In genomic region chr4:111681926-111682325, GRCm38 (mm10) we compare ENCODE assay signal across 20 mouse cellular contexts. TPM values are rescaled to one million over a fixed set of nuclear protein-coding genes. Genes with fewer than 3 reads are reported as not detected.
DNase-seq lines count a peak whose midpoint lies in the region; ATAC-seq and TF ChIP-seq lines count a peak whose summit lies in the region.
"Had no signal": no experiment of that assay in that cellular context is flagged by ENCODE, and none has a peak within 500 bp of the region (broad histone marks: within the 10 kb centered on the region; RNA-seq: fewer than 3 reads in every experiment).

No protein-coding gene starts in this region.

- 86% methylated on average over 5 of the region's 5 CpGs for WGBS in heart, embryonic 10.5 days
- WGBS in midbrain, embryonic 13.5 days = 76% methylated on average over 5 of the region's 5 CpGs
- WGBS in midbrain, embryonic 11.5 days = 91% methylated on average over 5 of the region's 5 CpGs
- 70% methylated on average over 5 of the region's 5 CpGs for WGBS in midbrain, postnatal 0 days

- DNase-seq in heart, embryonic 10.5 days (ENCODE audit: low spot score) = peak; percentile 35
- no peak for DNase-seq in heart, postnatal 14 days
- DNase-seq in midbrain, embryonic 11.5 days (ENCODE audit: low spot score, missing footprints) = no peak
- DNase-seq in Muller cell, postnatal 12 days (ENCODE audit: inconsistent ontology term) = peak; percentile 64
- DNase-seq in midbrain, postnatal 0 days (ENCODE audit: low spot score) = peak; percentile 30
- DNase-seq in cerebellum, adult 8-10 months = no peak
- DNase-seq: adrenal gland, adult 8-10 months; cerebellum, adult 11-12 months; cerebellum, adult 9-11 months; cerebellum, postnatal 36 days; gastrocnemius, postnatal 10 days; heart, adult 2 months; heart, postnatal 4 days had no signal

- H3K4me2 ChIP-seq in midbrain, embryonic 13.5 days (replicated peaks) = no peak overlapping the region
- no peak overlapping the region for H3K4me2 ChIP-seq in midbrain, embryonic 11.5 days
- no peak overlapping the region for H3K4me2 ChIP-seq in midbrain, postnatal 0 days (ENCODE audit: low read depth, low read length, poor library complexity, severe bottlenecking)
- H3K4me2 ChIP-seq: embryonic facial prominence, embryonic 13.5 days; forebrain, embryonic 12.5 days; heart, embryonic 12.5 days; intestine, embryonic 15.5 days had no signal

- H3K4me3 ChIP-seq in heart, embryonic 10.5 days = no peak overlapping the region
- H3K4me3 ChIP-seq in midbrain, embryonic 13.5 days (replicated peaks) = no peak overlapping the region
- H3K4me3 ChIP-seq in midbrain, embryonic 11.5 days (ENCODE audit: low read depth, low read length) = no peak overlapping the region
- H3K4me3 ChIP-seq in midbrain, postnatal 0 days (ENCODE audit: low read depth, low read length) = no peak overlapping the region
- H3K4me3 ChIP-seq: embryonic facial prominence, embryonic 13.5 days; forebrain, embryonic 12.5 days; heart, adult 2 months; heart, embryonic 12.5 days; intestine, embryonic 15.5 days had no signal

- no peaks in the 10 kb centered on the region for H3K36me3 ChIP-seq in heart, embryonic 10.5 days
- no peaks in the 10 kb centered on the region for H3K36me3 ChIP-seq in midbrain, embryonic 13.5 days
- H3K36me3 ChIP-seq in midbrain, embryonic 11.5 days (ENCODE audit: control insufficient read depth, insufficient read depth, low read length) = no peaks in the 10 kb centered on the region
- H3K36me3 ChIP-seq in midbrain, postnatal 0 days (ENCODE audit: insufficient read depth, low read length) = no peaks in the 10 kb centered on the region
- H3K36me3 ChIP-seq: embryonic facial prominence, embryonic 13.5 days; forebrain, embryonic 12.5 days; heart, embryonic 12.5 days; intestine, embryonic 15.5 days had no signal

- TF ChIP-seq CTCF in midbrain, postnatal 0 days (IDR thresholded peaks at IDR 0.05) = no peak

- H3K27ac ChIP-seq in heart, embryonic 10.5 days = no peak overlapping the region
- no peak overlapping the region for H3K27ac ChIP-seq in midbrain, embryonic 13.5 days
- H3K27ac ChIP-seq in midbrain, embryonic 11.5 days (ENCODE audit: low read depth, low read length) = no peak overlapping the region
- no peak overlapping the region for H3K27ac ChIP-seq in midbrain, postnatal 0 days (ENCODE audit: low read depth, low read length)
- H3K27ac ChIP-seq: embryonic facial prominence, embryonic 13.5 days; forebrain, embryonic 12.5 days; heart, adult 2 months; intestine, embryonic 15.5 days had no signal

- H3K4me1 ChIP-seq in heart, embryonic 10.5 days = 0 out of 2 replicates have a peak, but pooled peaks cover 1% of the 10 kb centered on the region
- H3K4me1 ChIP-seq in midbrain, embryonic 13.5 days (replicated peaks) = no peaks in the 10 kb centered on the region
- H3K4me1 ChIP-seq in midbrain, embryonic 11.5 days (ENCODE audit: control insufficient read depth, insufficient read depth, low read length) = no peaks in the 10 kb centered on the region
- no peaks in the 10 kb centered on the region for H3K4me1 ChIP-seq in midbrain, postnatal 0 days (ENCODE audit: insufficient read depth, low read length)
- H3K4me1 ChIP-seq: heart, embryonic 12.5 days had no signal

- intact Hi-C loops in heart, postnatal 14 days (cut with DNase I) = no loop called here

- peak; percentile 64 for ATAC-seq in midbrain, embryonic 13.5 days
- no peak for ATAC-seq in midbrain, embryonic 11.5 days (ENCODE audit: low FRiP score)
- ATAC-seq in midbrain, postnatal 0 days (ENCODE audit: low FRiP score) = no peak
- ATAC-seq: forebrain, embryonic 16.5 days; intestine, embryonic 15.5 days had no signal

- no peak overlapping the region for H3K9ac ChIP-seq in midbrain, embryonic 13.5 days (replicated peaks)
- H3K9ac ChIP-seq in midbrain, embryonic 11.5 days (ENCODE audit: low read length) = no peak overlapping the region
- no peak overlapping the region for H3K9ac ChIP-seq in midbrain, postnatal 0 days (replicated peaks; ENCODE audit: low read length, poor library complexity, severe bottlenecking)
- H3K9ac ChIP-seq: embryonic facial prominence, embryonic 13.5 days; forebrain, embryonic 12.5 days; heart, embryonic 12.5 days; intestine, embryonic 15.5 days had no signal

- no peaks in the 10 kb centered on the region for H3K27me3 ChIP-seq in heart, embryonic 10.5 days (ENCODE audit: insufficient read depth, poor library complexity, severe bottlenecking)
- no peaks in the 10 kb centered on the region for H3K27me3 ChIP-seq in midbrain, embryonic 13.5 days
- H3K27me3 ChIP-seq in midbrain, embryonic 11.5 days (ENCODE audit: control insufficient read depth, insufficient read depth, low read length) = no peaks in the 10 kb centered on the region
- H3K27me3 ChIP-seq in midbrain, postnatal 0 days (ENCODE audit: insufficient read depth, low read length) = no peaks in the 10 kb centered on the region
- H3K27me3 ChIP-seq: CH12.LX; embryonic facial prominence, embryonic 13.5 days; forebrain, embryonic 12.5 days; heart, embryonic 12.5 days; intestine, embryonic 15.5 days had no signal

- no peaks in the 10 kb centered on the region for H3K9me3 ChIP-seq in heart, embryonic 10.5 days
- no peaks in the 10 kb centered on the region for H3K9me3 ChIP-seq in midbrain, embryonic 13.5 days
- H3K9me3 ChIP-seq in midbrain, embryonic 11.5 days (ENCODE audit: control insufficient read depth, low read length) = no peaks in the 10 kb centered on the region
- H3K9me3 ChIP-seq in midbrain, postnatal 0 days (ENCODE audit: low read length) = no peaks in the 10 kb centered on the region
- H3K9me3 ChIP-seq: embryonic facial prominence, embryonic 13.5 days; forebrain, embryonic 12.5 days; heart, embryonic 12.5 days; intestine, embryonic 15.5 days had no signal

RNA-seq across cellular contexts. Expression of gene Spata6, which starts 37.9 kb away (rescaled TPM):
- polyA plus RNA-seq in heart, embryonic 10.5 days (2016; fragmentation: Nextera tagmentation; extraction: Ambion mirVana) = 22.3 and 24.4 TPM in 2 replicates
- 10 to 100 TPM; 12.2 to 13.1 TPM for total RNA-seq in heart, postnatal 14 days (2021)
- 16.1 and 19.2 TPM in 2 replicates for polyA plus RNA-seq in midbrain, embryonic 13.5 days (2015; fragmentation: Nextera tagmentation; extraction: Ambion mirVana)
- 27.6 and 34.3 TPM in 2 replicates for polyA plus RNA-seq in midbrain, embryonic 11.5 days (2014; fragmentation: Nextera tagmentation; extraction: Ambion mirVana)
- 14.4 and 20.9 TPM in 2 replicates for total RNA-seq in midbrain, postnatal 0 days (2014; rRNA removed)
- 14.5 and 15.2 TPM in 2 replicates for polyA plus RNA-seq in midbrain, postnatal 0 days (2015; fragmentation: Nextera tagmentation; extraction: Ambion mirVana)

Comparison
In these comparisons a context has a peak if more than half of its experiments do, and no peak if none do; other contexts are left out.
1. DNase-seq: peak in heart, embryonic 10.5 days (single experiment), Muller cell, postnatal 12 days (single experiment) and midbrain, postnatal 0 days (single experiment); none in heart, postnatal 14 days (0 of 2), midbrain, embryonic 11.5 days (single experiment) and cerebellum, adult 8-10 months (single experiment).